Mouse (Mus musculus): ENCODE data around the gene Slc22a29. TPM values are rescaled to one million over a fixed set of nuclear protein-coding genes. Genes with fewer than 3 reads are reported as not detected.
A peak's percentile ranks its signal among the peaks of the same experiment; 100 is the strongest.
"Not testable (repeated sequence)": the region's sequence is repeated elsewhere in the genome, so short reads cannot be mapped to it uniquely, and the experiment has no call there.

Slc22a29 gene
- polyA plus RNA-seq (2016; fragmentation: Nextera tagmentation; extraction: Ambion mirVana), result not detected in 2 replicates

DNA sequence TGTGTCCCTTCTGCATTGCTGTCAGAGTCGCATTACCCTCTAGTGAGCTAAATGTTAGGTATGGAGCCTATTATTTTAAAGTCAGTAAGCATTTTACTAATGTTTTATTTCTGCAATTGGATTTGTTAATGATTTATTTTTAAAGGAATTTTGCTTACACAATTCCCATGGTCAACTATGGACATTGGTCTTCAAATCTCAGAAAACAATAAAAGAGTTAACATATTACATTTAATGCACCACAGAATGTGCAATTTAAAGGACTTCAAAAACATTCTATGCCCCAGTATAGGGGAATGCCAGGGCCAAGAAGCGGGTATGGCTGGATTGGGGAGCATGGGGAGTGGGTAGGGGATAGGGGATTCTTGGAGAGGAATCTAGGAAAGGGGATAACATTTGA lies at the start of gene Slc22a29:
TSS of gene Slc22a29 (minus strand) at position 101 of the 400 bp plus-strand sequence.
- H3K4me1 ChIP-seq, result no peaks in the 10 kb centered on the region
- H3K36me3 ChIP-seq (replicated peaks), result no peaks in the 10 kb centered on the region
- H3K4me3 ChIP-seq, result no peak within 1 kb of the TSS
- H3K27ac ChIP-seq, result no peak within 1 kb of the TSS
- DNase-seq (ENCODE audit: extremely low spot score, low spot score), result no peak
- H3K9me3 ChIP-seq, result peaks cover 27% of the 10 kb centered on the region
- H3K27me3 ChIP-seq (ENCODE audit: poor library complexity, severe bottlenecking), result no peaks in the 10 kb centered on the region
- WGBS, result 83% methylated on average over 2 of the region's 2 CpGs

DNA sequence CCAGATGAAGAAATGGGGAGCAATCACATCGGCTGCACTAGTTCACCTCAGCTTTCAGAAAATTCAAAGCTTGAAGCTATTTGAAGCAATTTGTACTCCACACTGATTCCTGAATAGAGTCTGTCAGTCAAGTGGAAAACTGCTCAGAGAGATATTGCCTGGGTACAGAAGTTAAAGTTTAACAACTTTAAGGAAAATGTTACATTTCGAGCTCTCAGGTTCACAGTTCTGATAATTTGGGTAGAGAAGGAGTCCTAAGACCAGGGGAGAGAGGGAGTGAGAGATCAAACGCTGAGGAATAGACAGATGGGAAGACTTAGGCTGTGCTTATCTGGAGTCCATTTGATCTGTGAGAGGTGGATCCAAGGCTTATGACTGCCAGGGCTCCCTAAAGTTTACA lies 46.6 kb upstream of the Slc22a29 start:
- Histone ChIP-seq H3K9me3 (peaks cover 7% of the 10 kb centered on the region), H3K4me1 (no peaks in the 10 kb centered on the region), H3K27ac (no peak overlapping the region), H3K36me3 (replicated peaks) (no peaks in the 10 kb centered on the region), H3K4me3 (no peak overlapping the region), H3K27me3 (ENCODE audit: poor library complexity, severe bottlenecking) (no peaks in the 10 kb centered on the region)
- 76% methylated on average over 3 of the region's 3 CpGs for WGBS
- no peak for DNase-seq (ENCODE audit: extremely low spot score, low spot score)

DNA sequence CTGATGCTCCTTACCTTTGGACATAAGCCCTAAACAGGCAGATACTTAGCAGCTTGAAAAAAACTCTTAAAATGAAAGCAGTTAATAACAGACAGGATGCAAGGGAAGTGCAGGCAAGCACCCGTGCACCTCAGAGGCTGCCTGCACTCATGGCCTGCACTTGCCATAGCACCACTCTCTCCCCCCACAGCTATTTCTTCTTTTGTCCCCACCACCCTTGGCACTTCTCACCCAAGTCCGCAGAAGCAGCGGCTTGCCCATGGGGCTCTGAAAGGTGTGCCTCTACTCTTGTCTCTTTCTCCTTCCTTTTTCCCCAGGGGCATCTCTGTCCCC lies 34.0 kb upstream of the Slc22a29 start:
- Histone ChIP-seq H3K36me3 (replicated peaks) (no peaks in the 10 kb centered on the region), H3K27ac (peak overlapping the region; percentile 85), H3K4me1 (no peaks in the 10 kb centered on the region), H3K27me3 (ENCODE audit: poor library complexity, severe bottlenecking) (no peaks in the 10 kb centered on the region), H3K4me3 (peak overlapping the region; percentile 64), H3K9me3 (peaks cover 31% of the 10 kb centered on the region)
- 30% methylated on average over 3 of the region's 3 CpGs for WGBS
- DNase-seq (ENCODE audit: extremely low spot score, low spot score), result no peak

DNA sequence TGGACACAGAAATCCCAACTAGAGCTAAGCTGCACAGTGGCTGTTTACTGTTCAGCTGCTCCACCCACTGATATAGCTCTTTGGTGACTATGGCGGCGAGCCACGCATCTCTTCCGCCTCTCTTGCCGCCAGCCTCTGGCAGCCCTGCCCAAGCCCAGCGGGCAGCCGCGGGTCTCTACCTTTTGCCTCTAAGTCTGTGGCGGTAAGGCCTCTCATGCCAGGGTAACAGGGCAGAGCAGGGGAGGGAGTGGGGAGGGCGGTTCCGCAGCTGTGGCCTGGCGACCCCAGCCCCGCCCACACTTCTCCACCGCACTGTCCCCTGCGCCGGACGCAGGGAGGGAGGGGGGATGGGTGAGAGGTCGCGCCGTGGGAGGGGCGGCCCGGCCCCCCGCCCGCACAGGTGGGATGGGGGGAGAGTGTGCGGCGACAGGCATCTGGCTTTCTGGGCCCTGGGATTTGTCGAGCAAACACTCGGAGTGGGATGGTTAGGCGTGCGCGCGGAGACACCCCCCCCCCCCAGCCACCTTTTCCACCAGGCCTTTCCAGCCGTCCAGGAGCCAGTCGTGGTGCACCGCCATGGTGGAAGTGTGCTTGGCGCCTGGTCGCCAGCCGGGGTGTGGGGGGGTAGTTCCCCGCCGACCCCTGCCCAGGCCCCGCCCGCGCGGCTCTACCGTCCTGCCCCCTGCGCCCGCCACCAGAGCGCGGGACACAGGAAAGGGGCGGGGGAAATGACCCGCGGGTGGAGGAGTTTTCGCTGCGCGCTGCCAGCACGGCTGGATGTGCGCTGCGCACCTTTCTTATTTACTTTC lies 33.4 kb upstream of the Slc22a29 start:
- peaks cover 27% of the 10 kb centered on the region for H3K9me3 ChIP-seq
- H3K27me3 ChIP-seq (ENCODE audit: poor library complexity, severe bottlenecking), result no peaks in the 10 kb centered on the region
- H3K4me3 ChIP-seq, result peak overlapping the region; percentile 64
- WGBS, result 9% methylated on average over 52 of the region's 58 CpGs
- no peaks in the 10 kb centered on the region for H3K36me3 ChIP-seq (replicated peaks)
- H3K27ac ChIP-seq, result peak overlapping the region; percentile 85
- peak; percentile 16 for DNase-seq (ENCODE audit: extremely low spot score, low spot score)
- no peaks in the 10 kb centered on the region for H3K4me1 ChIP-seq

DNA sequence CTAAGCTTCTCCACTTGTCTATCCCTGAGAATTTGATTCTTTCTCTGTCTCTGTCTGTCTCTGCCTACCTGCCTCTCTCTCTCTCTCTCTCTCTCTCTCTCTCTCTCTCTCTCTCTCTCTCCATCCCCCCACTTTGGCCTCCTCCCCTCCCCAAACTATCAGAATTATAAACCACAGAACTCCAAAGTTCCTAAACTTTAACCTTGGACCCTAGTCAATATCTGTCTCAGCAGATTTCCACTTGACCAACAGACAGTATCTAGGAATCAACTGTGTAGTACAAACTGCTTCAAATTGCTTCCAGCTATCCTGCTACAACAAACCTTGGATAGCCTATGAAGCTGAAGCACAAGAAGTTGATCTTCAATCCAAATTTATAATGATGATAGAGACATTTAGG lies 10.2 kb upstream of the Slc22a29 start:
- H3K9me3 ChIP-seq, result peaks cover 56% of the 10 kb centered on the region
- H3K27ac ChIP-seq, result no peak overlapping the region
- no peaks in the 10 kb centered on the region for H3K27me3 ChIP-seq (ENCODE audit: poor library complexity, severe bottlenecking)
- no peak overlapping the region for H3K4me3 ChIP-seq
- no peak for DNase-seq (ENCODE audit: extremely low spot score, low spot score)
- H3K4me1 ChIP-seq, result no peaks in the 10 kb centered on the region
- no peaks in the 10 kb centered on the region for H3K36me3 ChIP-seq (replicated peaks)

DNA sequence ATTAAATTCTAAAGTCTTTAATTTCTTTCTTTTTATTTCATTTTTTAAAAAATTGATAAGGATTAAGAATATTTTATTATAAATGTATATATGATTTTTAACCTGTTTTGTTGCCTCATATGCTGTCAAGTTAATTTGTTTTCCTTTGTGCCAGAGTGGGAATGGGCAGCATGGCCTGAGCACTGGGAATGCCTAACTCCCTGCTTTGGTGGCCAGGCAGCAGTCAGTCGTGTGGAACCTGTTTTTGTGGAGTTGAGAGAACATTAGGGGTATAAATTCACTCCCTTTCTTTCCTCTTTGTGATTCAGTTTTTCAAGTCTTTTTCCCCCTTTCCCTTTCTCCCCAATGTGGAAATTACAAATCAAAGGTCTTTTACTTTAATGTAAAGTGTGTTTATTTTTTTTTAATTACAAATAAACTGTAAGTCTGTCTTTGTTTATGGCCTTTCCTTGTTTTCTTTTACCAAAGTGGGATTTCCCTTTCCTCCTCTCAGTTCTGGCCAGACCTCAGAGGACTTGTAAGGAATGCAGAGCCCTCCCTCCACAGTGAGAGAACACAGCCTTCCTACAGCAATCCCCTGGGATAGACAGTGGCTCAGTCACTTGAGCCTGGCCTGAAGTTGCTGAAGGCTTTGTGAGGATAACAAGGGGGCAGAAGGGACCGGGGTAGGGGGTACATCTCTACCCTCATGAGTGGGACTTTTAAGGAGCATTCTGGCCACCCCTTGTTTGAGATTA lies 69.7 kb downstream of the Slc22a29 start:
- no peak overlapping the region for H3K4me3 ChIP-seq
- H3K4me1 ChIP-seq, result no peaks in the 10 kb centered on the region
- peaks cover 69% of the 10 kb centered on the region for H3K9me3 ChIP-seq
- H3K27me3 ChIP-seq (ENCODE audit: poor library complexity, severe bottlenecking), result no peaks in the 10 kb centered on the region
- no peaks in the 10 kb centered on the region for H3K36me3 ChIP-seq (replicated peaks)
- 60% methylated on average over 2 of the region's 2 CpGs for WGBS
- no peak for DNase-seq (ENCODE audit: extremely low spot score, low spot score)
- H3K27ac ChIP-seq, result no peak overlapping the region

DNA sequence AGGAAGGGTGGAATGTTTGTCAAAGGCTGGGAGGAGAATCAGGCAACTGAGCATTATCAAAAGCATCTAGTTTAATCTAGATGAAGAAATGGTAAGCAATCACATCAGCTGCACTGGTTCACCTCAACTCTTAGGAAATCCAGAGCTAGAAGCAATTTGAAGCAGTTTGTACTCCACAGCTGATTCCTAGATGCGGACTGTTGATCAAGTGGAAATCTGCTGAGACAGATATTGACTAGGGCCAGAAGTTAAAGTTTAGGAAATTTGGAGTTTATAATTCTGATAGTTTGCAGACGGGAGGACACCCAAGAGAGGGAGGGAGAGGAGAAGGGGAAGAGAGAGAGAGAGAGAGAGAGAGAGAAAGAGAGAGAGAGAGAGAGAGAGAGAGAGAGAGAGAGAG lies 76.0 kb downstream of the Slc22a29 start:
- H3K27me3 ChIP-seq (ENCODE audit: poor library complexity, severe bottlenecking); DNase-seq (ENCODE audit: extremely low spot score, low spot score); H3K36me3 ChIP-seq (replicated peaks); H3K4me1 ChIP-seq; H3K27ac ChIP-seq; H3K4me3 ChIP-seq: not testable (repeated sequence)
- 76% methylated on average over 2 of the region's 2 CpGs for WGBS
- H3K9me3 ChIP-seq, result peaks cover 64% of the 10 kb centered on the region

DNA sequence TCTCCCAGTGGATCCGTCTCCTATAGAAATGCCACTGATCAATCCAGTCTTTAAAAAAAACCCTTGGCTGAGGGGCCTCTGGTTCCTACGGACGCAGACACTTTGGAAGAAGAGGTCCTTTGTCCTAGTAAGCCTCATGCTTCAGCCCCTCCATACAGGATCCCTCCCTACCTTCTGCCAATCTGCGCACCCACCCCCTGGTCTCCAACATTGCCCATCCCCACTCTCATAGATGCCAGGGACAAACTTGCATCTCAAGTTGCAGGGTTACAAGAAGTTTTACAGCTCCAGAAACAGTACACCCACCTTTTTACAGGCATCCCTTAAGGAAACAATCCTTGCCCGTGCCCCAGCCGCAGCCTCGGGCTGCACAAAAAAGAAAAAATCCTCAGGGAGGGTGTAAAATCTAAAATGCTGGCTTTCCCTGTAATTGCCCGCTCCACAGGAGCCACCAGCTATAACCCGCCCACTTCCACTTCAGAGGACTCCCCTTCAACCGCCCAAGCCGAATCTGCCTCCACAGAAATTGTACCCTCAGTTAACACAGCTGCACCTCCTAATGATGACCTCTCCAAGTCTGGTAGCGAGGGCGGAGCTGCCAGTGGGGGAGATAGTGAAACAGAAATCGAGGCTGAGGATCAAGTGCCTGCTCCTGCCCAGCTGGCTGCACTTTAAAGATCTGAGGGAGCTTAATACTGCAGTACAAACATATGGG lies 84.4 kb downstream of the Slc22a29 start:
- 78% methylated on average over 14 of the region's 14 CpGs for whole genome bisulfite sequencing
- not testable (repeated sequence) for DNase-seq (ENCODE audit: extremely low spot score, low spot score); H3K27me3 ChIP-seq (ENCODE audit: poor library complexity, severe bottlenecking); H3K36me3 ChIP-seq (replicated peaks); H3K4me3 ChIP-seq; H3K27ac ChIP-seq; H3K4me1 ChIP-seq
- peaks cover 50% of the 10 kb centered on the region for H3K9me3 ChIP-seq

DNA sequence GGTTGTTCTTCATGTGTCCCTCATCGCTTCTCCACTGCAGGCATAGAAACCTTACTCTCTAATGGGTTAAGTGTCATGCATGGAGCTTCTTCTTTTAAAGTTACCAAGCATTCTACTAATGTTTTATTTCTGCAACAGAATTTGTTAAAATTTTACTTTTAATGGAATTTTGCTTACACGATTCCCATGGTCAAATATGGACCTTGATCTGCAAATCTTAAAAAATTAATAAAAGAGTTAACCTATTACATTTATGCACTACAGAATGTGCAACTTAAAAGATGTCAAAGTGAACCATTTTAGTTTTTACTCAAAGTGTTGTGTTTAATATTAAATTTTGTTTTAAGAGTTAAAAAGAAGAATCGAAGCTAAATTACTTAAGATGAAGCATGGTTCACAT lies 86.8 kb downstream of the Slc22a29 start, which contains the start of gene Slc22a28:
TSS of gene Slc22a28 (minus strand) at position 102 of the 400 bp plus-strand sequence.
- 93% methylated on average over 2 of the region's 3 CpGs for WGBS
- not testable (repeated sequence) for H3K36me3 ChIP-seq (replicated peaks); H3K4me1 ChIP-seq; H3K27me3 ChIP-seq (ENCODE audit: poor library complexity, severe bottlenecking); H3K27ac ChIP-seq; DNase-seq (ENCODE audit: extremely low spot score, low spot score); H3K4me3 ChIP-seq
- H3K9me3 ChIP-seq, result peaks cover 45% of the 10 kb centered on the region

Other genes starting within 250 kb of the Slc22a29 start
- gene Slc22a28, start 86.9 kb downstream of the Slc22a29 start, polyA plus RNA-seq (2016; fragmentation: Nextera tagmentation; extraction: Ambion mirVana), result not detected in 2 replicates
- not detected in 2 replicates for gene Slc22a30, start 186.2 kb upstream of the Slc22a29 start, polyA plus RNA-seq (2016; fragmentation: Nextera tagmentation; extraction: Ambion mirVana)

All from forebrain, embryonic 10.5 days (tissue).